Mouse (Mus musculus) layer of hippocampus, adult 11-12 months (tissue): ENCODE measurements around the gene Upk1a.

Experiments used
- DNase-seq: peaks from one replicate; pipeline ENCODE4 v3.0.0; 2022; ENCODE audit warnings: low spot score

Gene Upk1a

DNA sequence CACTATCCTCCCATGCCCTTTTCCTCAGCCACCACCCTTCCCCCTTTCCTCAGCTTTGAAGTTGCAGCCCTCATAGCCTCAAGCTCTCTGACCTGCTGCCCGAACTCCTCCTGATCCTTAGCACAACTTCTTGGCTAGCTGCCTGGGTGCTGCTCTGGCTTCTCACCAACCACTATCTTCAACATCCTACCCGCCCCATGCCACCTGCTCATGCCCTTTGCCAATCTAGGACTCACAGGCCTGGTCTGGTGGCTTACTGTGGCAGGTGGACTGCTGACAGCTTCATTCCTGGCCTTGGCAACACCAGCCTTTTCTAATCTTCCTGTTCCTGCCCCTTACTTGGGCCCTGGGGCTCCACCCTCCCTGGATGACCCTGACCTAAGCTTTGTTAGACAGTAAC is 39.7 kb downstream of the Upk1a start:
- DNase-seq = no peak

DNA sequence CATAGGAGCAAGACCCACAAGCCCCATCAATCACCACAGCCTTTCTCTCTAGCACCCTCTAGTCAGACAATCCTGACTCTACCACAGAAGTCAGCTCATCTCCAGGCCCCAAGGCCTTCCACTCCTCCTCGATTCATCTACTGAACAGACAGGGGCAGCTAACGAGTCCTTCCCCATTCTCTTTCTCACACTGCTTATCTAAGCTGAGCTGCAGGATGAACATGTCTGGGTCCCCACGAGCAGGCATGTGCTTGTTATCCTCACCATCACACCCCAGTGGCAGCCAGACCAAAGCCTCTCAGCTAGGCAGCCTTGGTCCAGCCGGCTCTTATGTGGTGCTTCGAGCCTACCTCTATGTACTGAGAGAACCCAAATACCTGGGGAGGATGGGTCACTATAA is 40.3 kb downstream of the Upk1a start:
- no peak for DNase-seq

DNA sequence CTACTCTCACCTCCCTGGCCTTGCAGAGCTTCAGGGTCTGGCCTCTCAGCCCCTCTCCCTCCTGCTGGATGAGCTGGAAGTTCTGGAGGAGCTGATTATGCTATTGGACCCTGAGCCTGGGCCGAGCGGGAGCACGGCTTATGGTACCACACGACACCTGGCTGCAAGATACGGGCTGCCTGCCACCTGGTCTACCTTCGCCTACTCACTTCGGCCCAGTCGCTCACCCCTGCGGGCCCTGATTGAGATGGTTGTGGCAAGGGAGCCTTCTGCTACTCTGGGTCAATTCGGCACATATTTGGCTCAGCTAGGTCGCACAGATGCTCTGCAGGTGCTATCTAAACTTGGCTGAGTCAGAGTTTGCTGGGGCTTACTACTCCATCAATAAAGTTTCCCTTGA is 45.1 kb downstream of the Upk1a start:
- DNase-seq = no peak

DNA sequence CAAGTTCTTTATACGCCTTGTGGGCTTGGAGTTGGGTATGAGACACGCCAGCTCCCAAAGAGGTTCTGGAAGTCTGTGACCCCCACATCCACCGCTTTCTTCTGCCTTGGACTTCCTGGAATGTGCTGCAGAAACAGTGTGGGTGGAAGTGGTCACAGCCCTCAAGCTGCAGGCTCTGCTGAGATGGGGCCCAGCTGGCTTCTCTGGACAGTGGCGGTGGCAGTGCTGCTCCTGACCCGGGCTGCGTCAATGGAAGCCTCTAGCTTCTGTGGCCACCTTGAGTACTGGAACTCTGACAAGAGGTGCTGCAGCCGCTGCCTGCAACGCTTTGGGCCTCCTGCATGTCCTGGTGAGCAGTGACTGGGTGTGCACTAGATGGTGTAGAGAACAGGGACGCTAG is 46.6 kb downstream of the Upk1a start:
- no peak for DNase-seq

DNA sequence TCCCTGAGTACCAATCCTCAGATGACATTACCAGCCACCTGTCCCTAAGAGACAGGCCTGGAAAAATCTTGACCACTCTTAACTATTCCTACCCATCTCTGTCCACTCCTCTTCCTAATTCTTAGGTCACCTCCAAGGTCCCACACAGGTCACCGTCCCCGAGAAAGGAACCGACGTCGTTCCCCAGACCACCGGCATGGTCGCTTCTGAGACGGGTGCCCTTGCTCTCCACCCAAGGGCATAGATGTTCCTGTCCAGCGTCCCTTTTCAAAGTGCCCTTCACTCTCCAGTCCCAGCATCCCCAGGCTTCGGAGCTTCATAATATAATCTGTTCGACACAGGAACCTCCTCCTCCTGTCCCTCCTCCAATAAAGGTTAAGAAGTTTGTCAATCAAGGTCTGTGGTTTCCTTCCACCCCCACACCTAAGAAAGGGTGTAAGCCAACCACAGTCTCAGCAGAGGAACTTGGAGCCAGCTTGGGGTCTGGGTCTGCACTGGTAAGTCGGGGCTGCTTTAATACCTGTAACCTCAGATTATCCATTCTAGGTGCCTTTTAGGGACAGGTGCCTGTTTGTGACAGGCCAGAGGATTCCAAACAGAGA is 47.6 kb downstream of the Upk1a start, which contains the start of gene Igflr1:
Gene Igflr1 (plus strand): TSS at position 458 of the 602 bp plus-strand sequence.
- DNase-seq = no peak

DNA sequence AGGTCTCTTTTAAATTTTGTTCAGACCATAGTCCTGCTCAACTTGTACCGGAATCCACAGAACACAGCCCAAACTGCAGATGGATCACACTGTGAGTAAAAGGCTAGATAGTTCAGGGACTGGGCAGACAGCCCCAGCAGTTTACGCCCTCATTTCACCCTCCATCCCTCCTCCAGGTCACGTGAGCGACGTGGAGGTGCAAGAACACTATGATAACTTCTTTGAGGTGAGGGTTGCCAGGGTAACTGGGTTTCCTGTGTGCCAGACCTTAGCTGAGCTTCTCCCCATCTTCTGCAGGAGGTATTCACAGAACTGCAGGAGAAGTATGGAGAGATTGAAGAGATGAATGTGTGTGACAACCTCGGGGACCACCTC is 48.8 kb downstream of the Upk1a start:
- no peak for DNase-seq

DNA sequence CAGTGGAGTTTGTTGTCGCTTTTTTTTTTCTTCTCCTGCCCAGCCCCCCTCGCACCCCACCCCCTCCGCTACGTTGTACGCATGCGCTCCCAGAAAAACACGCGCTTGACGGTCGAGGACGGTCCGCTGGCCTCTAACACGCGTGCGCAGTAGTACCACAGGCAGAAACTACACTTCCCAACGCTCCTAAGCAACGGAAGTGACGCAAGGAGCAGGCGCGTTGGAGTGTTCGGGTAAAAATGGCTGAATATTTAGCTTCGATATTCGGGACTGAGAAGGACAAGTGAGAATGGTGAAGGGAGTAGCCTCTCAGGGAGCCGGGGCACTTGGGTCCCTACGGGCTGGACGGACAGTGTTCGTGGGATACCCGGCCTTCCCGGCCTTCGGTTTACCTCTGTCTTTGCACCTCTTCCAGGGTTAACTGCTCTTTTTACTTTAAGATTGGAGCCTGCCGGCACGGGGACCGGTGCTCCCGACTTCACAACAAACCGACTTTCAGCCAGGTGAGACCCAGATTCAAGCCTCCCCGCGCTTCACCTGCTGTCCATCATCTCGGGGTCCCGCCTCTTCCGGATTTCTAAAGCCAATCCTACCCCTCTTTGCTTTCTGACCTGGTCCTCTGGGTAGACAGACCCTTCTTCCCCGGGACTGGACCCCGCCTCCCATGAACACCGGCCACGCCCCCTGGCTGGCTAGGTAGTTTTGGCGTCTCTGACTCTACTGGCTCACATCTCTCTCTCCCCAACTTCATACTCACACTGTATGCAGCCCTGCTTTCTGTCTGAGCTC is 49.3 kb downstream of the Upk1a start, which contains the start of the genes U2af1l4, Gm49396 and Psenen:
Gene U2af1l4 (plus strand): TSS at position 185 of the 789 bp plus-strand sequence.
Gene Gm49396 (plus strand): TSS at position 228 of the 789 bp plus-strand sequence.
Gene Psenen (minus strand): TSS at position 511 of the 789 bp plus-strand sequence.
- DNase-seq = peak; percentile 97

DNA sequence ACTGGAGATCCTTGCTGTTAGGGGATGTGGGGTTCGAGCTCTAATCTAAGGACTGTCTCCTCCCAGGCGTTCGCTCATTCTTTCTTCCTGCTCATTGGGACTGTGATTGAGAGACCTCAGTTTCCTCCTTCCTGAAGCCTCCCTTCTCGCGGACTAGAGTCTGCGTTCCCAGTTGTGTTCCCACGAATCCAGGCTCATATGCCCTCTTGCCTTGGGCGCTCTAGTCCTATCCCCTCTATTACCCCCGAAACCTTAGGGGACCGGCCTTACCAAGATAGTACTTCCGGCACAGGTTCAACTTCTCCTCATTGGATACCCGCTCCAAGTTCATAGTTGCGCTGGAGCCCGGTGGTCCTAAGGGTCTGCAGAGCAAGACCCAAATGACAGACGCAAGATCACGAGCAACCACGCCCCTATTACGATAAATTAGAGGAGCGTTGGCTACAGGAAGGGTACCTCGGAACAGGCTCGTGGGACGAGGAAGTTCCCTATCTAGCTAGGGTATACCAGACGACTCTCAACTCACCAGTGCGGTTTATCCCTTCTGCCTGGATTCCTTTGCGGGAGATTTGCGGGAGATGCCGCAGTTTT is 50.0 kb downstream of the Upk1a start:
- DNase-seq = no peak

DNA sequence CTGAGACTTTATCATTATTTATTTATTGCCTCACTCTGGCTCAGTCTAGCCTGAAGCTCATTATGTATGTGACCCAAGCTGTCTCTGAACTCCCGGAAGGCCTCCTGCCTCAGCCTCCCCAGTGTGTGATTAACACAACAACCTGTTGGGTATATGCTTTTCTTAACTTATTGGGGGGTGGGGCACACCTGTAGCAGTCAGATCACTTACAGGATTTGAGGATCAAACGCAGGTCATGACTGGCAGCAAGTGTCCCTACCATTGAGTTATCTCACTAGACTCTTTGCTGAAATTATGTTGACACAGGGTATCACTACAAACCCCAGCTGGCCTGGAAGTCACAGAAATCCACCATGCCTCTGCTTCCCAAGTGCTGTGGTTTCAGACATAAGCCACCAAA is 52.4 kb downstream of the Upk1a start:
- DNase-seq = no peak

DNA sequence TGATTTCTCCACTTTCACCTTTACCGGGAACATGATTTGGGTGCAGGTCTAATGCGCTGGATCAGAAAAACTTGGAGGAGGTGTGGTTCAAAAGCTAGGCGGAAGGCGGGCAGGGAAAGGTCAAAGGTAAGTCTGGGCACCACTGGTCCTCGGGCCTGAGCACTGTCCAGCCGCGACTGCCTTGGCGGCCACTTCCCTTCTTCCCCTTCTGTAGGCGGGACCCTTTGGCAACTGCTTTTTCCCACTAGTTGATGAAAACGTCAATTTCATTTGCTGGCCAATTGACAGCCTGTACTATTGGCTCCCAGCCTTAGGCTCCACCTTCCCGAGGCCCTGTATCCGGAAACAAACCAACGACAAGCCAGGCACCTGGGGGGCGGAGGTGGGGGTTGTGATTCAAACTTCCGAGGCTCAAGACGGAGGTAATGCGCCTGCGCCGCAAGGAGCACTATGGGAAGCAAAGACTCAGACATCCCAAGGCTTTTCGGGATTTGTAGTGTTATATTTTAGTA is 53.1 kb downstream of the Upk1a start, which contains the start of gene Lin37:
Gene Lin37 (minus strand): TSS at position 396 of the 512 bp plus-strand sequence.
- peak; percentile 99 for DNase-seq

DNA sequence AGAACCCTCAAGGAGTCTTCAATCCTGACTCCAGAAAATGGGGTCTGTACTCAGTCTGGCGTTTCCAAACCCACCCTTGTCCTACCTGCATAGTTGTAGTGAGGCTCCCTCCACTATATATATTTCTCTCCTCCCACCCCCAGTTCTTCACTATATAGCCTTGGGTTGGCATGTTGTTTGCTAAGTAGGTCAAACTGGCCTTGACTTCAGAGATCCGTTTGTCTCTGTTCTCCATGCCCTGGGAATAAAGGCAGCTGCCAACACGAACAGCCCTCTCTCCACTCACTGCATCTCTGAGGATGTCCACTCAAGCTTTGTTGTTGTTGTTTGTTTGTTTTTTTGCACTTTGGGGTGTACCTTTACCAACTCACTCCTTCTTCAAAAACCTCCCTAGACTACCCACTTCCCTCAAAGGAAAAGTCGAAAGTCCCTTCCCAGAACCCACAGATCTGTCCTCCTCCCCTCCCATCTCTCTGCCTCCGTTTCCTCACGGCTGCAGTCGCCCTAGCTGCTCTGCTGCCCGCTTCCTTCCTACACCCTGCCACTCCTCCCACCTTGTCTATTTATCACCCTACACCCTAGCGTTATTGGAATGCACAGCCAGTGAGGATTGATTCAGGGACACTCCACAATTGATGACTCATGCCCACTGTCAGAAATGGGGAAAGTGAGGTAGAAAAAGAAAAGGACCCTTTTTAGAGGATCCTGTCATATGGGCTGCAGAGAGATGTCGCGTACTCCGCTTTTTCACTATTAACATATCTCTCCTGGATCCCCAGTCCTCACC is 53.8 kb downstream of the Upk1a start:
- no peak for DNase-seq

DNA sequence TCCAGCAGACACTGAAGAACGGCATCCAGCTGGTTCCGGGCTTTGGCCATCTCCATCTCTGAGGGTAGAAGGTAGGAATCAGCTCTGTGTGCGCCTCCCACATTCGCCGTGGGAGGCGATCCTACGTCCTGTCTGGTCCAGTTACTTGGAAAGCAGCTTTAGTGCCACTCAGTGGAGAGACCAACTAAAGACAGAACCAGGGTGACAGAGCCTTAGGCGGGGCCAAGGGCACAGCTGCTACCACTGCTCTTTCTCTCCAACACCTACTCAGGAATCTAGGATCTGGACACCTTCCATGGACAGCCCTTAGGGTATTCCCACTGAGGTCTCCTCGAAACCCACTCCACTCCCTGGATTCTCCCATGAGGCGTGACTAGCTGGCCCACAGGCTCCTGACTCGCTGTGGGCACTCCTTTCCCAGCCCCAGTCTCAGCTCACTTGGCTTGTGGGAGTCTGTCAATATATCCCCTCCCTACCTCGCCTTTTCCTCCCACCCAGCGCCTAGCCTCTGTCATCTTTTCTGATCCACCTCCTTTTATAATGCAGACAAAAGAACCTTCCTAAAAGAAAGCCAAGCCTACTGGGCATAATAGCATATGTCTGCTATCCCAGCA is 54.6 kb downstream of the Upk1a start:
- no peak for DNase-seq

DNA sequence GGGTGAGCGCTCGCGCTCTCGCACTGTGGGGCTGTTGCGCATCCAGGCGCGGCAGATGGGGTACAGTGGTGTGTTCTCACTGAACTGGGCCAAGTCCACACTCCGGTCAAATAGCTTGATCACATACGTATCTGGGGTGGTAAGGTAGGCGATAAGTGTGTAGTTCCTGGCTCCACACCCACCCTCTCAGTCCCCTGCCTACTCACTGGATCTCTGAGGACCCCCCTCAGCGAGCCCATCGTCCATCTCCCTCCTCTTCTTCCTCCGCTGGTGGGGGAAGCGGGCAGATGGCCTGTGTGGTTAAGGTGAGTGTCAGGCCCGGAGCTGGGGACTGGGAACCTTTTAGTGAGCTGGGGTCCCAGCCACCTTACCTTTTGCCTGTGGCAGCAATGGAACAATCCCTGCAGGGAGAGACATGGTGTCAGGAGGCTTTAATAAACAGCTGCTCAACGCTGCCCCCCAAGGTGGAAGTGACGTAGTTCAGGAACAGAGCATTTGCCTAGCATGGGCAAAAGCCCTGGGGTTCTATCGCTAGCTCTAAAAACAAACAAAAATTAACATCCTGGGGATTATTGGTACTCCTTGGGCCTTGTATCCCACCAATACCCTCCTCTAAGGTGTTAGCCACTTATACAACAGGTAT is 55.6 kb downstream of the Upk1a start:
- DNase-seq = no peak

DNA sequence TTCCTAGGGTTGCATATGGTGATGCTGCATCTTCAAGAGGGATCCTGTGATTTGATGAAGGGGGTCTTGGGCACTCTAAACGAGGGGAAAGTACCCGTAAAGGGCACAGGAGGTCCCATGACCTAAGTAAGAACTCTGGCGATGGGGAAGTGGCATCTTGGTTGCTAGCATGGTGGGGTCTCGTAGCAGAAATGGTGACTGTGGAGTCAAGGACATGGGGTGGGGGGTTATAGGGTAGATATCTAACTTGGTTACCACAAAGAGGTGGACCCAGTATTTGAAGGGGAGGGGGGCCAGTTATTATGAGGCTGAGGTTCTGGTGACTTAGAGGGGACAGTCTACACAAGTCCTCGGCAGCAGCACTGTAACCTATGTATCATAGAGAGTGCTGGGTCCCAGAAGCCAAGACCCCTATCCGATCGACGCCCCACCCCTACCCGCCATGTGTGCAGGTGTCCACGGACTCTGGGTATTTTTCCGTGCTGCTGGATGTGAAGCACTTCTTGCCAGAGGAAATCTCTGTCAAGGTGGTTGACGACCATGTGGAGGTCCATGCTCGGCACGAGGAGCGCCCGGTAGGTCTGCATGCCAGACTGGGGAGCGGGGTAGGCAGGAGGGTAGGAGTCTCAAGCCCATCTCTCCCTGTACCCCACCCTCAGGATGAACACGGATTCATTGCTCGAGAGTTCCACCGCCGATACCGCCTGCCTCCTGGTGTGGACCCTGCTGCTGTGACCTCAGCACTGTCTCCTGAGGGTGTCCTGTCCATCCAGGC is 58.6 kb downstream of the Upk1a start:
- DNase-seq = no peak
